Mouse (Mus musculus) kidney, postnatal 36 days (tissue): ENCODE measurements around the gene Iqschfp.

Experiments
- DNase-seq, 2 experiments: peaks; one replicate each; pipeline ENCODE4 v3.0.0; 2021 to 2022; ENCODE audit warnings: mixed read lengths in 2 of 2

The Iqschfp gene

DNA sequence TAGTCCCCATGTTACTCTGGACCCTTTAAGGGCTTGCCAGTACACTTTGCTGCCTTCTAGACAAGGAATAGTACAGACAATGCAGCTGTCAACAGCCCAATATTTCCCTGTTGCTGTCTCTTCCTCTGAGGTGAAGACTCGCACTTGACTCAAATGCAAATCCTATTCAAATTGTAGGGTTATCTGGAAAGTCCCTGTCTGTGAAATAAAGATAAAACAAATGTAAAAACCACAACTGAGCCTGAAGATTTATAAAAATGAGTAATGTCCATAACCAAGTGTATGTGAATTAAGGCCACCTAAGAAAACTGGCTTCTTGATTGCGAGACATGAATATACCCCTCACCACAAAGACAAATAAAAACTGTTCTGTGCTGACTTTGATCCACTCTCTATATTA, 347.9 kb downstream of the Iqschfp start:
- no peak for DNase-seq

DNA sequence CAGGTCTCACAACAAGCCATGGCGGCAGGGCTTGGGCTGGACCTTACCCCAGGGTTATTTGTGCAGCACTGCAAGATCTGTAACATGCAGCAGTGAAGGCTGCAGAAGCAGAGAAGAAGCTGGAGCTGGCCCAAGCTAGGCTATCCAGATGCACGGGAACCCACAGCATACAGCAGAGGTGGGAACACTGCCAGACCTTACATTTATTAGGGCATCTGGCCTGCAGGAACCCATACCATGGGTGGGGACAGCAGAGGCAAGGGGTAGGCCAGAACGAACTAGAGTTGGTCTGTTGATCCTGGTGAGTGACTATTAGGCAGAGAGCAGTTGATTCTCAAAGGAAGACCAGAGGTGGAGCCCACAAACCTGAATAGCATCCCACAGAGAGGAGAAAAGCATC, 351.2 kb downstream of the Iqschfp start:
- DNase-seq: no peak

DNA sequence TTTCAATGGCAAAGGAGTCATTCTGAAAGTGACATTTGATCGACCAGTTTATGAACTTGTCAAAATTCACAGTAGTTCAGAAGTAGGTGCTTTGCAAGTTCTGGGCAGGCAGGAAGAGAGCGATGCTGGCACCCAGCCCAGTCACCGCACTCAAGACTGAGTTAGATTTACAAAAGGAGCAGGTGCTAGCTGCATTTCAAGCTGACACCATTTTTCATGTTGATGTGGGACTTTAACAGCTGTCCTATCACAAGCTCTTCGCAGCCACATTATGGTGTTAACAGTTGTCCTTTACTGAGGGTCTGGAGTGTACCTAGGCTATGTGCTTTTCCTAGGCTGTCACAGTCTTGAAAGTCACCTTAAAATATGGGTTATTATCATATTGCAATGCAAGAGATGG, 354.1 kb downstream of the Iqschfp start:
- DNase-seq: peak in 1 of 2 experiments; percentile 4

DNA sequence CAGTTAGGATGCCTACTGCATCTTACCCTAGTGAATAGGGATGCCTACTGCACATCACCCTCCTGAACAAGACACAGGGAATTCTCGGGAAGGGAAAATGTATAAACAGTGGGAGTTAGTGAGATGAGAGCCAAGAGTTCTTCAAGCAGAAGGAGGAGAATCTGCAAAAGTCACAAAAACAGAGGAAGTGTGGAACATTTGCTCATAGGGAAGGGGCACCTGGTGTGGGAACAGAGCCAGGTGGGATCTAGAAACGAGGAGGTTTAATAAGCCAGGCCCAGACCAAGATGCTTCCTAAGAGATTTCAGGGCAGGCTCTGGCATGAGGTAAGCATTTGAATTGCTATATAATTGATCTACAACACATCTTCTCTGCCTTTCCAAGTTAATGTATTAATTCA, 358.6 kb downstream of the Iqschfp start:
- no peak for DNase-seq

DNA sequence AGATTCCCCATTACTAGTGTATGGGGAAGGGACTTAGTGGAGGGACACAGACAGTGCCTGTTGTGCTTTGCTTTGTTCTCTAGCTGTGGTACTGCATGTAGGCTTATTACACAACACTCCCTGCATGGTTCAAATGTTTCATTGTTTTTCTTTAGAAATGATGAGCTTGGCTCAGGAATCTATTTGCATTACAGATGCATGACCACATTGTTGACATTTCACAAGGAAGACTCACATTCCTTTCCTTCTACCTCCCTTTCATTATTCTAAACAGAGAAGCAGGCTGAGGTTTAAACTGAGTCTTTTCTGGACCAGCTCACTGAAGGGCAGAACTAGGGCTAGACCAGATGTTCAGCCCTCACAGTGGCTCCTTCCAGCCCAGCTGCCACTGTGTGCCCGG, 360.3 kb downstream of the Iqschfp start:
- DNase-seq: no peak

DNA sequence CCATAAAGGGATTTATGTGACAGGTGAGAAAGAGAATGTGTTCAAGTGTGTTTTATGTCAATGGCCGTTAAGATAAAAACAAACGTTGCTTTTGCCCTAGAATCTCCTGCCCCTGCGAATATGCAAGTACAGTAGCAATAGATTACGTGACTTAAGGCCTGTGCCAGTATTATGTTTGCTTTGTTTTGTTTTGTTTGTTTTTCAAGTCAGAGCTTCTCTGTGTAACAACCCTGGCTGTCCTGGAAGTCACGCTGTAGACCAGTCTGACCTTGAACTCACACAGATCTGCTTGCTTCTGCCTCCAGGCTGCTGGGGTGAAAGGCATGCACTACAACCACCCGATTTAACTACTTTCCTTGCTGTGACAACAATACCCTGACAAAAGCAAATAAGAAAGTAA, 370.3 kb downstream of the Iqschfp start:
- DNase-seq: no peak

DNA sequence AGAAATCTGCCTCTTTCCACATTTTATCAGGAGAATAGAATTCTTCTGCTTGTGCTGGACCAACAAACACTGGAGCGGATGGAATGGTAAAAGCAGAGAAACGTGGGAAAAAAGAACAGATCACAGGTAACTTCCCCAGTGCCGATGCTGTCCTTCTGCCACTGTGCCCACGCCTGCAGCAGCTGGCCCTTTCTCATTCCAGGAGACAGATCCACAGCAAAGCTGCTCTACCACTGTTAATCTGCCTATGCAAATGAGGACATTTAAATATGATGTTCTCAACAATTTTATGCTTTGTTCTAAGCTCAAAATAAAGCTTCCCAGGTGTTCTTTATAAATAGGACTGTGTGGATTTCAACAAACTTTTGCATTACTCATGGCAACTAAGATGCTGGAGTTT, 375.9 kb downstream of the Iqschfp start:
- no peak for DNase-seq

DNA sequence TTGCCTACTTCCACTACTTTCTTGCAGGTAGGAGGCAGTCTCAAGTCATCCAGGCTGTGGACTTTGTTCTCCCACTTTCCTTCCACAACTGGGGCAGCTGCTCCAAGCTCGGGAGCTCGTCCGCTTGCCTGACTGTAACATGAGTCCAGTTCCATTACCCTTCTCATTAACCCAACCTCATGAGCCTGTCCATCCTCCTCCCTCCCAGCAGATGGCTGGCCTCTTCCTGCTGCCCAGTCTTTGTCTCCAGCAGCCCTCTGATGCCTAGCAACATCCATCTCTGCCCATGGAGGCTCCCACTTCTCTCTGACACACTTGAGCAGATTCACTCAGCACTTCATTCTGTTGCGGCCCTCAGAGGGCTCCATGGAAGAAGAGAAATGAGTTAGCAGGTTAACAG, 377.2 kb downstream of the Iqschfp start:
- DNase-seq: no peak

DNA sequence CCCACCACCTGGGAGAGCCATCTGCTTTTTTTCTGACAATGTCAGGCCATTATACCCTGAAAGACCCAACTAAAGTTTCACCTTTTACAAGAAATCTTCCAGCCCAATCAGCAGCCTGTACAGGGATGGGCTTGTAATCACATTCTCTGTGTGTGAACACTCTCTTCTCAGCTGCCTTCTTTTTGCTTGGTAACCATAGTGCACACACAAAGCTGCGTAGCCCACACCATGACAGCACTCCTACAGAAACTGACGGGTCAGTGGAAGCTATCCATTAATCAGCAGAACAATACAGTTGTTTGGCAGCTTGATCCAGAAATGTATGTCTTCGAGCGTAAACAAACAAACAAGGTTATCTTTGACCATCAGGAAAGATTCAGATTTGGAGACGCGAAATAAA, 378.2 kb downstream of the Iqschfp start:
- DNase-seq: no peak

DNA sequence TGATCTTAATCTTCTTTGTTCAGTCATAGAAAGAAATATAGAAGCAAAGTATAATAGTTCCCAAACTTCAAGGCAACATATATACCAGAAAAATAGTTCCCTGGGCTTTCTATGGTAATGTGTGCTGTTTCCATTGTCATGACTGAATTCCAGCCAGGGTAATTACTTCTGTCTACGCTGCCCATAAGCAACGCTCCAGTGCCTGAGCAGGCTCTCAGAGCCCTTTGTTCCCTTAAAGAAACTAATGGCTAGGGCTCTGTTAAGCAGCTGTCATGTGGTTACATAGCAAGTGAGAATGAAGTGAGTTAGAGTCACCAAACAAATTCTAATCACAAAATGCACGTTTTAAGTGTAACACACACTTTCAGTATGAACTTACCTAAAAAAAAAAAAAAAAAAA, 379.4 kb downstream of the Iqschfp start:
- DNase-seq: no peak

DNA sequence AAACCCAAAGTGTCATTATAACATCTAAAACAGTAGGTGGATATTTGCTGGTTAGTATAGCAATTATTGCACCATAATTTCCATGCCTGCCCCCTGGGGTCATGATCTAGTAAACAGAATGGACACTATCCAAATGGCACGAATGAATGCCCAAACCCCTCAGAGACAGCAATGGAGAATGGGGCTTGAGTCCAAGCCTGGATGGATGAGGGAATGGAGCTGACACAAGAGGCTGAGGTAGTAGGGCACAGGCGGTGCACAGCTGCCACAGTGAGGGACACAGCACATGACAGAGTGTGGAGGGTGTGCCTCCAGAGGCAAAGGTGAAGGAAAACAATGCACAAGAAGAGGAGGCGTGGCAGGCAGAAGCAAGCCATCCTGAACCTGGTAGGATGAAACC, 379.8 kb downstream of the Iqschfp start:
- DNase-seq: no peak

DNA sequence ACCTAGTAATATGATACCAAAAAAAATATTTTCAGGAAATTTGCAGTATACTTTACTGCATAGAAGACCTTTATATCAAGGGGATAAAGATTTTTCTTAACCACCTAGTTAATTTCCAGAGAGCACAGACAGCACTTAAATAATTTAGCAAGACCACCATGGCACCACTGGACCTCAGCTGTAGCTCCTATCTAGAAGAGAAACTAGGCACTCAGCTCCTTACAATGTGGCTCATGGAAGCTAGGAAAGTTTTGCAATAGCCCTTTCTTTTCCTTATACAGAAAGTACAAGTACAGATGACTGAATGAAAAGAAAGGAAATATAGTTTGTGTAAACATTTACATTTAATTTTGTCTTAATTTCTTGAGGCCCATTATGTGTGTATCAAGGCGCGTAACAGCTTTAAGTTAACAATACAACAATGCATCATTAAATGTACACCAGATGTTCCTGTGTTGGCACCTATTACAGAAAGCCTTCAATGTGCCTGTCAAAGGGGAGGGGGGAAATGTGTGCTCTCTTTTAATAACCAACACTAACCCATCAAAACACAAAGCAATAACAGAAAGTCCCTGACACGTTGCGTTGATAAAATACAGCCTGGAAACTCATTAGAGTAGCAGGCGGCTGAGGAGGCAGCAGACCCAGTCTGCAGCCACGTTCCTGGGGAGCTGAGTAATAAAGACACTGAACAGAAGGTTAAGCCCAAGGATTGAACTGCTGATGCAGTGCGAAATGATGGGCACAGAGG, 391.0 kb downstream of the Iqschfp start:
- no peak for DNase-seq

DNA sequence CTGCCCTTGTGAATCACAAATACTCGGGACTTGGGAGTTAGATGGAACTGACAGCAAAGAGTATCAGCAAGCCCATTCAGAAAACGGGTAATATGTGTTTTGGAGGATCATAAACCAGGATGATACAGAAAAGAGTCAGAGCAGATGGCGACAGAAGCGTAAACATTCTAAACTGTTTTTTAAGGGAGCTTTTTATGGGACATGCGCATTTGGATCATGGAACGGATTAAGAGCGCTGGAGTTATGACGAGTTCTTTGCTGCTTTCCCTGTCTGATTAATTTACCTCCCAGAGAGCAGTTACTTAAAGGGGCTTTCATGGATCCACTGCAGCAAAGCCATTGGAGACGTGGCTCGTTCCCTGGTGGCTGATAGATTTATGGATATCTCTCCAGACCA, 391.6 kb downstream of the Iqschfp start:
- DNase-seq: no peak

DNA sequence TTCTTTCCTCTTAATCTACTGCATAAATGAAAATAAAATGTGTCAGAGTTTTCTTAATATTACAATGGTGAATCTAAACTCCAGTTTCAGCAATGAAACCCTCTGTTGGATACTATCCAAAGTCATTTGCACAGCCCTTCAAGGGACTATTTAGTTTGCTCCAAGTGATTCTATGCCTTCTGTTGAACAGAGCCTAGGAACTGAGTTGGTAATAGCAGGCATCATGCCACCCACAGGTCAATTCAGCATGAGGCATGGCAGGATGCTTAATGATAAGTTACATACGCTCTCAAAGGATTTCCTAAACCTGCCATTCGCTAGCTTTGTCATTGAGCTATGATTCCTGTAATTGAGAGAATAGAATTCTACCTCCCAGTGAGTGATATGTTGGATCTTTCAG, 392.5 kb downstream of the Iqschfp start:
- DNase-seq: no peak

DNA sequence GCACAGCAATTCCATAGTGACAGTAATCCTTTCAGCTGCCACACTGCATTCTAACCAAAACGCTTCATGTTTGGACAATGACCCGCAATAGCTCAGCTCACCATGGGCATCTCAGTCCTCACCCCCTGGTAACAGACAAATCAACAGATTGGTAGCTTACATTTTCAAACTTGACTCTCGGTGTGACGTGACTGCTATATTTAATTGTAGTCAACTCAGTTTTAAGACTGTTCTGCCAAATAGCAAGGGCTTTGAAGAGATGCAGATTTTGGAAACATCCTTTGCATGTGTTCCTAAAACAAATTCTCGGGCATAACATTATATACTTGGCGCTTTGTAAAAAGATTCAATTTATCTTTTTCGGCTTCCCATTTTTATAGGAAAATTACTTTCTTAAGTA, 404.7 kb downstream of the Iqschfp start:
- no peak for DNase-seq

DNA sequence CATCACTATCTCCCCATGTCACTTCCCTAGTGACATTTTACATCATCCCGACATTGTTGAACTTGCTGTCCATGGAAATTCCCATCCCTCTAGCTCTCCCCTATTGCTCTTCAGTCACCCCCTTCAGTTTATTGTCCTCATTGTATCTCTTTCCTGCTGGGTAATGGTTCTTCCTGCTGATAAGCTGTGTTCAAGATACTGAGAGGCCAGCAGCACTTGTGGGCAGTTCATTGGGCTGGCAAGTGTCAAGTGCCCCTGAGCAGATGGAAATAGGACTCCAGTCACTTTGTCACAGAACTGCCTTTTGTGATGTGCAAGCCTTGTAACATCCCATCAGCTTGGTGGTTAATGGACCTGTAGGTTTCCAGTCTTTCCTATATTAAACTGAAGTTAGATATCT, 413.6 kb downstream of the Iqschfp start:
- DNase-seq: no peak

DNA sequence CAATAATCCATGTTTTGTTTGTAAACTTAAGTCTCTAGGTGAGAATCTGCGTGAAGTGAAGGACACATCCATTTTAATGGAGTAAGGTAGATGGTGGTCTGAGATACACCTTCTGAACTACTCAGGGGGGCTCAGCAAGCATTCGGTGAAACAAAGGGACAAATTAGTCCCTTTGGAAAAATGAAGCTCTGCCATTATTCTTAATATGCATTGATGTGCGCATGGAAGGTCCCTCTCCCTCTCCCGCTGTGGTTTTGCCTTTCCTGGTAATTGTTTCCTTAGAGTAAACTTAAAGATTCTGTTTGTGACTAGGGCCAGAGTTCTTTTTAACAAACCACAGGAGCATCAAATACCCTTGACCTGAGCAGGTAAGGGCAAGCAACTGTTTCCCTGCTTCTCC, 414.7 kb downstream of the Iqschfp start:
- no peak for DNase-seq

DNA sequence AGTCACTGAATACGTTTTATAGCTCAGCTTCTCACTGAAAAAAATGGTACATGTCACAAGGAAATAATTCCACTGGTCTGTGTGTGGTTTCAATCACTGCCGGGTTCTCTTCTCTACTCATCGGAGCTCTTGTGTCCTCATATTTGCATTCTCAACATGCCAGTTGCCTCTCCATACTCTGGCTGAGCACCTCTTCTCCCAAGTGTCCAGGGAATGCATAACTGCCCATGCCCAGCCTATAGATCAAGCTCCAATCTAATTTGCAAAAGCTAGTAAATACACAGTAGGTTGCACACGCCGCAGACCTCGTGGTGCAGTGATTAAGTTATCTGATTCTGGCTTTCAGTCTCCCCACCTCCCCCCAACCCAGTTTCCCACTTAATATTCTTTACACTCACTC, 433.5 kb downstream of the Iqschfp start:
- DNase-seq: no peak

DNA sequence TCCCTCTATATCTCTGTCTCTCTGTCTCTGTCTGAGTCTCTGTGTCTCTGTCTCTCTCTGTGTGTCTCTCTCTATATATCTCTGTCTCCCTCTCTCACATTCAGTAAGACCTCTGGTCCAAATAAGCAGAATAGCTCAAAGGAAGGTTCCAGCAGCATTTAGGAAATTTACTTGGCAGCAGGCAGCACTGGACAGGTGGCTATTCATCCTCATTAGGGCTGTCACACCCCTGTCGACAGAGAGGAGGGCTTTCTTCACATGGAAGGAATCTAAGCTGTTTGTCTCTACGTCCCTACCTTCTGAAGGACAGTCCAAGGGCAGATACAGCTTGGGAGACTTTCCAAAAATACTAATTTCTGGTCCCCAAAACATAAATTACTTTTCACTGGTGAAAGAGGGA, 440.5 kb downstream of the Iqschfp start:
- no peak for DNase-seq

DNA sequence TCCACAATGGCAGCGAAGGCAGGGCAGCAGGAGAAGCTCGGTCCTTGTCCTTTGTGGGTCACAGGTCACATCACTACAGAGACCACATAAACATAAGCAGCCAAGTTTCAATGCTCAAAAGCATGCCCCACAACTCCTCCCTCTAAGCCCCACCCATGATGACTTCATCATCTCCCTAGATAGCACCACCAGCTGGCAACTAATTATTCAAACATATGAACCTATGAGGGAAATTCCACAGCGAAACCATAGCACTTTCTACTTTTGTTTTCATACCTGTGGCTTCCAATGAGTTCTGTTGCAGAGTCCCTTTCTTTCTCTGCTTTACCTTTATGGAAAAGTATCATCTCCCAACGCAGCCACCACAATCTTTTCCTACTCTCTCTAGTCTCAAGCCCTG, 443.5 kb downstream of the Iqschfp start:
- DNase-seq: no peak

DNA sequence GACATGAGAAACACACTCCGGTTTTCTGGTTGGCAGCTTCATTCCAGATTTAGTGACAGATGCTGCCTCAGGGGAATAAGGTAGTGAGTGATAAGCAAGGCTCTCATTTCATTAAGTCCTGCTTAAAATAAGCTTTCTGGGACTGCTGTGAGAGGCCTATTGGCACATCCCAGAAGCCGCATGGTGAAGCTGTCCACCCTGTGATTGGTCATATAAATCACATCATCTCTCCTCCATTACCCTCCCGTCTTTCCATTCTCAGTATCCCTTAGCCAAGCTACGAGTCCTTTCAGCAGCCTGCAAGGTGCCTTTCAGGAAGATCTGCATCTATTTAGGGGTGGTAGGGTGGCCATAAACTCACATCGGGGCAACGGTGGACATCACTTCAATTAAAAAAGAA, 458.6 kb downstream of the Iqschfp start:
- DNase-seq: no peak

DNA sequence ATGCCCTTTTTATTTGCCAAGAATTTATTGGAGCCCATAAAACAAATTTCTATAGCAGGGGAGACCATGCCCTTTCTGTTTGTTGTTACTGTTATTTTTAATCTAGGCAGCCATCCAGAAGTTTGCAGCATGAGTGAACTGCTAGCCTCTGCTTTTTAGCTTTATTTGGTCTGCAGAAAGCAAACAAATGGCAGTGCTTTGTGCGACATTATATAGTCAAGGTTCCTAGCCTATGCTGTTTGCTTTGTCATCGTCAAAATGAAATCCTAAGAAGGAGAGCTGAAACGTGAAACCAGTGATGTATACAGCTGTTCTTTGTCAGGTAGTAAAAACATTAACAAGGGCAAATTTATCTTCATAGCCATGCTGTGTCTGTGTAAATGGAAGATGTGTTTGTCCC, 459.4 kb downstream of the Iqschfp start:
- DNase-seq: no peak

DNA sequence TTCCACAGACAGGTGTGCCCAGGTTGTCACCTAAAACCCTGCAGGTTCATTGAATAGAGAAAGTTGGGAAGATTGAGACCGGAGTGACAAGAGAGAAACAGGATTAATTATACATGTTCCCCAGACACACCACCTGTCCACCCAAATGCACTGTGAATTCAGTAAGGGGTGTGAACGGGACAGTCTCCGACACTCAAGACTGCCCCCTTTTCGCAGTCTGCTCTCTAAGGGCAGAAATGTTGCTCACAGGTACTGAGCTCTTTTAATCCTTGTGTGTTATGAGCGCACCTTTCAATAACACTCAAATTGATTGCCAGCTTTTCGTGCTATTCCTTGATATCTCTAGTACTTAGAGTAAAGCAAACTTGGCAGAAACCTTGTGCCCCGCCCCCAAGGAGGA, 460.9 kb downstream of the Iqschfp start:
- DNase-seq: no peak

DNA sequence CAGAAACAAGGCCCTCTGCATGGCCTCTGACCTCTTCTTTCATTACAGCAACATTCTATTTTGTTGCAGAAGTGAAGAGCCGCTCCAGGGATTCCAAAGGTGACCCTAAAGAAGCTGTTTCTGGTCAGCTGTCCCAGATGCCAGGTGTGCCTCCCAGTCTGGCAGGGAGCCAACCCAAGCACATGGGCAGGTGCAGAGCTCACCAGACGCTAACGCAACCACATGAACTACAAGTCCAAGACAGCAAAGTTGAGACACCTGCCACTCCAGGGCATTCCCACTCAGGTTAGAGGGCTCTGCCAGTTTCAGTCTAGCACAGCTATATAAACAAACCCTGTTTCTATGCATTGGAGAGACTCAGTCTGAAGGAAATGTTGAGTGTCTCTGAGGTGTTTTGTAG, 461.5 kb downstream of the Iqschfp start:
- peak; percentile 47 to 70 for DNase-seq

DNA sequence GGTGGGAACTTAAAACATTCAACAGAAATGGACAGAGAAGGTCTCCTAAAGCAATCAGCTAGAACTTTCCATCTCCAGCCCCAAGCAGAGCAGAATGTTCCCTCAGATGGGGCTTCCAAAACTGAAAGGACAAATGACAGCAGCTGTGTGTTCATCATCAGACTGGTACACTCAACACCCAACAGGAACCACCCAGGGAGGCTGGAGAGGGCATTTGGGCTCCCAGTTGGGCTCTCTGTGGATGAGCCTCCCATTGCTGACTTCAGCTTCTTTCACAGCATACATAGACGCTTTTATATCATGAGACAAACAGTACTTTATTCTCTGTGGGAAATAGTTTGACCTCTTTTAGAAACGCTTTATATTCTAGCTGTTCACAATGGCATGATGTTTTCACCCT, 464.5 kb downstream of the Iqschfp start:
- no peak for DNase-seq

DNA sequence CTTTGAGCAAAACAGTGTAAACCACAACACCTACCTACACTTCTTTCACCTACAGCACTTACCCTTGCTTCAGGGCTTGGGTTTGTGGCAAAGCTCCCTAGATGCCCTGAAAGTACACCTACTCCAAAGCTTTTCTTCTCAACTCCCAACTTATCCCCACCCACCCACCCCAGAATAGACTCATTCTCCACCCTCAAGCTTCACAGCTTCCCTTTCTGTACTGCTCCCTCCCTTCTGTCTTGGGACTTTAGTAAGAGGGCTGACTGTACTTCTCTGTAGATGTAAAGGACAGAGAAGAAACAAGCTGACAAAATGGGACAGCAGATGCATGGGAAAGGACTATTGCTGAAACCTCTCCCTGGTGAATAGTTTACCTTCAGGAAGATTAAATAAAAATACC, 476.0 kb downstream of the Iqschfp start:
- no peak for DNase-seq
